ENCODE assay signal across 17 mouse cellular contexts in genomic region chr13:104204313-104204712, GRCm38 (mm10). TPM values are rescaled to one million over a fixed set of nuclear protein-coding genes. Genes with fewer than 3 reads are reported as not detected.
DNase-seq lines count a peak whose midpoint lies in the region; ATAC-seq and TF ChIP-seq lines count a peak whose summit lies in the region.
"Had no signal": no experiment of that assay in that cellular context is flagged by ENCODE, and none has a peak within 500 bp of the region (broad histone marks: within the 10 kb centered on the region; RNA-seq: fewer than 3 reads in every experiment).

No protein-coding gene starts in this region.

- H3K4me2 ChIP-seq in forebrain, postnatal 0 days (ENCODE audit: low read depth): no peak overlapping the region
- no peak overlapping the region for H3K4me2 ChIP-seq in forebrain, embryonic 11.5 days (ENCODE audit: low read depth, low read length, severe bottlenecking)
- no peak overlapping the region for H3K4me2 ChIP-seq in lung, embryonic 14.5 days
- H3K4me2 ChIP-seq in kidney, embryonic 16.5 days (replicated peaks; ENCODE audit: low read depth, low read length): no peak overlapping the region
- H3K4me2 ChIP-seq: forebrain, embryonic 13.5 days; liver, embryonic 13.5 days; midbrain, embryonic 13.5 days had no signal

- no peak; the same call in 1 of the 2 replicates for ATAC-seq in forebrain, postnatal 0 days
- no peak for ATAC-seq in forebrain, embryonic 11.5 days (replicated peaks; ENCODE audit: low FRiP score)
- no peak for ATAC-seq in lung, embryonic 14.5 days (ENCODE audit: insufficient read depth)
- no peak for ATAC-seq in kidney, embryonic 16.5 days (ENCODE audit: low FRiP score, low TSS enrichment)
- ATAC-seq: forebrain, embryonic 13.5 days; midbrain, embryonic 13.5 days had no signal

- H3K4me3 ChIP-seq in forebrain, postnatal 0 days (ENCODE audit: low read depth, low read length): no peak overlapping the region
- H3K4me3 ChIP-seq in forebrain, embryonic 11.5 days (ENCODE audit: low read depth, low read length): no peak overlapping the region
- H3K4me3 ChIP-seq in lung, embryonic 14.5 days (ENCODE audit: low read depth, low read length): no peak overlapping the region
- H3K4me3 ChIP-seq in kidney, embryonic 16.5 days (ENCODE audit: low read length): no peak overlapping the region
- H3K4me3 ChIP-seq: forebrain, embryonic 13.5 days; liver, embryonic 13.5 days; midbrain, embryonic 13.5 days had no signal

- no peak overlapping the region for H3K9ac ChIP-seq in forebrain, postnatal 0 days
- H3K9ac ChIP-seq in forebrain, embryonic 11.5 days (ENCODE audit: low read length): no peak overlapping the region
- no peak overlapping the region for H3K9ac ChIP-seq in lung, embryonic 14.5 days
- H3K9ac ChIP-seq in kidney, embryonic 16.5 days (replicated peaks; ENCODE audit: low read length): no peak overlapping the region
- H3K9ac ChIP-seq: forebrain, embryonic 13.5 days; liver, embryonic 13.5 days; midbrain, embryonic 13.5 days had no signal

- WGBS in forebrain, postnatal 0 days: 61% methylated on average over 1 of the region's 1 CpGs
- WGBS in forebrain, embryonic 11.5 days: 83% methylated on average over 1 of the region's 1 CpGs
- 53% methylated on average over 1 of the region's 1 CpGs for WGBS in lung, embryonic 14.5 days
- 70% methylated on average over 1 of the region's 1 CpGs for WGBS in kidney, embryonic 16.5 days

- H3K4me1 ChIP-seq in forebrain, postnatal 0 days (ENCODE audit: insufficient read depth): no peaks in the 10 kb centered on the region
- H3K4me1 ChIP-seq in forebrain, embryonic 11.5 days (replicated peaks; ENCODE audit: control insufficient read depth, insufficient read depth, low read length): no peaks in the 10 kb centered on the region
- H3K4me1 ChIP-seq in lung, embryonic 14.5 days (ENCODE audit: insufficient read depth): no peaks in the 10 kb centered on the region
- H3K4me1 ChIP-seq in kidney, embryonic 16.5 days (ENCODE audit: insufficient read depth, low read length): no peaks in the 10 kb centered on the region
- H3K4me1 ChIP-seq: forebrain, embryonic 13.5 days; liver, embryonic 13.5 days; midbrain, embryonic 13.5 days had no signal

- no peaks in the 10 kb centered on the region for H3K27me3 ChIP-seq in forebrain, postnatal 0 days (ENCODE audit: insufficient read depth, low read length)
- no peaks in the 10 kb centered on the region for H3K27me3 ChIP-seq in forebrain, embryonic 11.5 days (ENCODE audit: control insufficient read depth, insufficient read depth, low read length)
- H3K27me3 ChIP-seq in lung, embryonic 14.5 days (ENCODE audit: insufficient read depth, low read length): no peaks in the 10 kb centered on the region
- no peaks in the 10 kb centered on the region for H3K27me3 ChIP-seq in kidney, embryonic 16.5 days (ENCODE audit: insufficient read depth, low read length)
- H3K27me3 ChIP-seq: forebrain, embryonic 13.5 days; liver, embryonic 13.5 days; midbrain, embryonic 13.5 days had no signal

- no peaks in the 10 kb centered on the region for H3K9me3 ChIP-seq in forebrain, postnatal 0 days (ENCODE audit: low read length)
- H3K9me3 ChIP-seq in forebrain, embryonic 11.5 days (ENCODE audit: control insufficient read depth, low read length): no peaks in the 10 kb centered on the region
- H3K9me3 ChIP-seq in lung, embryonic 14.5 days (ENCODE audit: low read depth, low read length): no peaks in the 10 kb centered on the region
- H3K9me3 ChIP-seq in kidney, embryonic 16.5 days (ENCODE audit: low read length): no peaks in the 10 kb centered on the region
- H3K9me3 ChIP-seq: forebrain, embryonic 13.5 days; liver, embryonic 13.5 days; midbrain, embryonic 13.5 days had no signal

- TF ChIP-seq POLR2A in brain, embryonic 14.5 days (IDR thresholded peaks at IDR 0.05; ENCODE audit: borderline replicate concordance, extremely low read depth, insufficient read depth, insufficient read length, poor library complexity, severe bottlenecking): no peak

- peaks cover 5% of the 10 kb centered on the region for H3K36me3 ChIP-seq in forebrain, postnatal 0 days (ENCODE audit: insufficient read depth)
- H3K36me3 ChIP-seq in forebrain, embryonic 11.5 days (ENCODE audit: control insufficient read depth, insufficient read depth, low read length): no peaks in the 10 kb centered on the region
- peaks cover 47% of the 10 kb centered on the region for H3K36me3 ChIP-seq in lung, embryonic 14.5 days (ENCODE audit: insufficient read depth)
- peaks cover 16% of the 10 kb centered on the region; the same call in 1 of the 2 replicates for H3K36me3 ChIP-seq in kidney, embryonic 16.5 days (ENCODE audit: insufficient read depth, low read length)

- 0 out of 2 replicates have a peak, but pooled peaks have one; percentile 35 for TF ChIP-seq CTCF in forebrain, postnatal 0 days (IDR thresholded peaks at IDR 0.05; ENCODE audit: low read depth)
- TF ChIP-seq CTCF in lung, embryonic 14.5 days (IDR thresholded peaks at IDR 0.05; ENCODE audit: low read depth): no peak; the same call in 1 of the 2 replicates
- TF ChIP-seq CTCF in brain, embryonic 14.5 days (IDR thresholded peaks at IDR 0.05; ENCODE audit: borderline replicate concordance, extremely low read depth, insufficient read depth, insufficient read length): no peak

- DNase-seq in forebrain, postnatal 0 days: peak; percentile 11
- DNase-seq in forebrain, embryonic 11.5 days (ENCODE audit: low spot score): no peak
- peak; percentile 19 for DNase-seq in lung, embryonic 14.5 days
- no peak for DNase-seq in lung, postnatal 36 days
- DNase-seq in brain, embryonic 14.5 days (ENCODE audit: low read depth): peak; percentile 18
- peak; percentile 2 for DNase-seq in retina, postnatal 1 day
- DNase-seq in cerebellum, adult 9-11 months: no peak
- DNase-seq: adrenal gland, adult 2 months; cerebellum, postnatal 36 days; heart, adult 11 months; kidney, postnatal 10 days; left cerebral cortex, postnatal 4 days; liver, embryonic 13.5 days; thymus, adult 18-20 months had no signal

- H3K27ac ChIP-seq in forebrain, postnatal 0 days (ENCODE audit: low read depth, low read length): no peak overlapping the region
- no peak overlapping the region for H3K27ac ChIP-seq in forebrain, embryonic 11.5 days (ENCODE audit: low read depth, low read length)
- H3K27ac ChIP-seq in lung, embryonic 14.5 days (ENCODE audit: low read depth): no peak overlapping the region
- H3K27ac ChIP-seq in kidney, embryonic 16.5 days (ENCODE audit: low read length): no peak overlapping the region
- H3K27ac ChIP-seq: forebrain, embryonic 13.5 days; liver, embryonic 13.5 days; midbrain, embryonic 13.5 days had no signal

RNA-seq across cellular contexts. Expression of gene Cenpk, which starts 24.1 kb away (rescaled TPM):
- total RNA-seq in forebrain, postnatal 0 days (2014; rRNA removed): 3.5 and 10.7 TPM in 2 replicates
- polyA plus RNA-seq in forebrain, postnatal 0 days (2015; fragmentation: Nextera tagmentation; extraction: Ambion mirVana): 13.5 and 15.2 TPM in 2 replicates
- polyA plus RNA-seq in forebrain, embryonic 11.5 days (2014; fragmentation: Nextera tagmentation; extraction: Ambion mirVana): 77.8 and 92.6 TPM in 2 replicates
- 78.6 and 89.4 TPM in 2 replicates for polyA plus RNA-seq in lung, embryonic 14.5 days (2014; fragmentation: Nextera tagmentation; extraction: Ambion mirVana)
- 4.9 and 11.1 TPM in 2 replicates for polyA plus RNA-seq in brain, embryonic 14.5 days (2012; rRNA removed)
- polyA plus RNA-seq in kidney, embryonic 16.5 days (2015; fragmentation: Nextera tagmentation; extraction: Ambion mirVana): 58.6 and 62.4 TPM in 2 replicates

RNA-seq across cellular contexts. Expression of gene Ppwd1, which starts 24.3 kb away (rescaled TPM):
- total RNA-seq in forebrain, postnatal 0 days (2014; rRNA removed): 7.8 and 10.0 TPM in 2 replicates
- 4.4 and 4.6 TPM in 2 replicates for polyA plus RNA-seq in forebrain, postnatal 0 days (2015; fragmentation: Nextera tagmentation; extraction: Ambion mirVana)
- 15.8 and 16.6 TPM in 2 replicates for polyA plus RNA-seq in forebrain, embryonic 11.5 days (2014; fragmentation: Nextera tagmentation; extraction: Ambion mirVana)
- 17.8 and 17.9 TPM in 2 replicates for polyA plus RNA-seq in lung, embryonic 14.5 days (2014; fragmentation: Nextera tagmentation; extraction: Ambion mirVana)
- polyA plus RNA-seq in brain, embryonic 14.5 days (2012; rRNA removed): 6.6 and 9.0 TPM in 2 replicates
- polyA plus RNA-seq in kidney, embryonic 16.5 days (2015; fragmentation: Nextera tagmentation; extraction: Ambion mirVana): 16.7 and 17.9 TPM in 2 replicates

RNA-seq across cellular contexts. Expression of gene Trim23, which starts 25.7 kb away (rescaled TPM):
- total RNA-seq in forebrain, postnatal 0 days (2014; rRNA removed): 67.1 and 70.2 TPM in 2 replicates
- 28.1 and 34.7 TPM in 2 replicates for polyA plus RNA-seq in forebrain, postnatal 0 days (2015; fragmentation: Nextera tagmentation; extraction: Ambion mirVana)
- 23.2 and 27.6 TPM in 2 replicates for polyA plus RNA-seq in forebrain, embryonic 11.5 days (2014; fragmentation: Nextera tagmentation; extraction: Ambion mirVana)
- polyA plus RNA-seq in lung, embryonic 14.5 days (2014; fragmentation: Nextera tagmentation; extraction: Ambion mirVana): 19.2 TPM in 2 replicates
- polyA plus RNA-seq in brain, embryonic 14.5 days (2012; rRNA removed): 23.5 and 24.4 TPM in 2 replicates
- polyA plus RNA-seq in kidney, embryonic 16.5 days (2015; fragmentation: Nextera tagmentation; extraction: Ambion mirVana): 19.7 and 21.2 TPM in 2 replicates

RNA-seq across cellular contexts. Expression of gene Trappc13, which starts 26.0 kb away (rescaled TPM):
- 51.1 and 55.4 TPM in 2 replicates for total RNA-seq in forebrain, postnatal 0 days (2014; rRNA removed)
- polyA plus RNA-seq in forebrain, postnatal 0 days (2015; fragmentation: Nextera tagmentation; extraction: Ambion mirVana): 48.3 and 49.0 TPM in 2 replicates
- polyA plus RNA-seq in forebrain, embryonic 11.5 days (2014; fragmentation: Nextera tagmentation; extraction: Ambion mirVana): 85.0 and 101 TPM in 2 replicates
- 65.5 and 66.5 TPM in 2 replicates for polyA plus RNA-seq in lung, embryonic 14.5 days (2014; fragmentation: Nextera tagmentation; extraction: Ambion mirVana)
- 21.8 and 26.3 TPM in 2 replicates for polyA plus RNA-seq in brain, embryonic 14.5 days (2012; rRNA removed)
- 60.5 and 62.7 TPM in 2 replicates for polyA plus RNA-seq in kidney, embryonic 16.5 days (2015; fragmentation: Nextera tagmentation; extraction: Ambion mirVana)

Comparison
In these comparisons a context has a peak if more than half of its experiments do, and no peak if none do; other contexts are left out.
1. DNase-seq: peak in forebrain, postnatal 0 days (single experiment), lung, embryonic 14.5 days (single experiment), brain, embryonic 14.5 days (single experiment) and retina, postnatal 1 day (single experiment); none in forebrain, embryonic 11.5 days (single experiment), lung, postnatal 36 days (single experiment) and cerebellum, adult 9-11 months (single experiment).